In genomic region chr12:106191771-106192170, GRCm38 (mm10) we compare ENCODE assay signal across 14 mouse cellular contexts.
"Had no signal": no experiment of that assay in that cellular context is flagged by ENCODE, and none has a peak within 500 bp of the region (broad histone marks: within the 10 kb centered on the region; RNA-seq: fewer than 3 reads in every experiment).

No protein-coding gene starts in this region.

- H3K4me1 ChIP-seq: limb, embryonic 13.5 days; liver, embryonic 15.5 days; neural tube, embryonic 12.5 days; stomach, embryonic 15.5 days had no signal

- H3K36me3 ChIP-seq: limb, embryonic 13.5 days; liver, embryonic 15.5 days; midbrain, embryonic 15.5 days; neural tube, embryonic 12.5 days; stomach, embryonic 15.5 days had no signal

- H3K27ac ChIP-seq: kidney, postnatal 0 days; limb, embryonic 13.5 days; liver, embryonic 15.5 days; midbrain, embryonic 15.5 days; neural tube, embryonic 12.5 days; stomach, embryonic 15.5 days had no signal

- H3K9me3 ChIP-seq: limb, embryonic 13.5 days; liver, embryonic 15.5 days; midbrain, embryonic 15.5 days; neural tube, embryonic 12.5 days; stomach, embryonic 15.5 days had no signal

- DNase-seq: kidney, adult 9 months; kidney, postnatal 36 days; left cerebral cortex, postnatal 4 days; lung, adult 2 months; lung, postnatal 36 days; retina, postnatal 1 day; thymus, postnatal 36 days had no signal

- H3K4me3 ChIP-seq: limb, embryonic 13.5 days; liver, embryonic 15.5 days; midbrain, embryonic 15.5 days; neural tube, embryonic 12.5 days; stomach, embryonic 15.5 days had no signal

- H3K27me3 ChIP-seq: liver, embryonic 15.5 days; midbrain, embryonic 15.5 days; neural tube, embryonic 12.5 days; stomach, embryonic 15.5 days had no signal

- H3K4me2 ChIP-seq: limb, embryonic 13.5 days; liver, embryonic 15.5 days; midbrain, embryonic 15.5 days; neural tube, embryonic 12.5 days; stomach, embryonic 15.5 days had no signal

- ATAC-seq: lung, postnatal 0 days; midbrain, embryonic 15.5 days had no signal

- H3K9ac ChIP-seq: limb, embryonic 13.5 days; liver, embryonic 15.5 days; midbrain, embryonic 15.5 days; neural tube, embryonic 12.5 days; stomach, embryonic 15.5 days had no signal
